Mouse (Mus musculus) gastrocnemius, adult 8-10 months (tissue): ENCODE results near the gene Gkn3. TPM values are rescaled to one million over a fixed set of nuclear protein-coding genes. Genes with fewer than 3 reads are reported as not detected.

ENCODE experiments used
- DNase-seq, 2 experiments: peaks; one replicate each; pipeline ENCODE4 v3.0.0; 2022; ENCODE audit warnings: low spot score in 2 of 2
- total RNA-seq, 4 experiments: library from RNA; stranded (reverse); gene quantifications; 2 replicates each; pipeline ENCODE4 v1.2.4; 2022

Gene Gkn3
- total RNA-seq: 1 to 10 TPM in 3 of 4 experiments, not detected in 1; 1.1 to 1.4 (median 1.2) TPM

GRCm38 (mm10) chr6:87388877-87389276 lies at the start of gene Gkn3:
Gene Gkn3, minus strand, starts transcription at chr6:87388935.
- no peak for DNase-seq

GRCm38 (mm10) chr6:87436745-87437144 lies 48.0 kb upstream of the Gkn3 start:
- DNase-seq: no peak

GRCm38 (mm10) chr6:87435791-87436190 lies 47.1 kb upstream of the Gkn3 start:
- DNase-seq: no peak

- DNase-seq: no peak
Measured at GRCm38 (mm10) chr6:87428487-87429044, 39.8 kb upstream of the Gkn3 start, which contains the start of gene Bmp10. Gene Bmp10, plus strand, starts transcription at chr6:87428994.

- DNase-seq: no peak
Measured at GRCm38 (mm10) chr6:87427616-87428015, 38.9 kb upstream of the Gkn3 start.

GRCm38 (mm10) chr6:87426954-87427353 lies 38.2 kb upstream of the Gkn3 start:
- no peak for DNase-seq

GRCm38 (mm10) chr6:87424037-87424816 lies 35.5 kb upstream of the Gkn3 start:
- no peak for DNase-seq

- DNase-seq: no peak
Measured at GRCm38 (mm10) chr6:87422304-87422703, 33.6 kb upstream of the Gkn3 start.

GRCm38 (mm10) chr6:87412011-87412410 lies 23.3 kb upstream of the Gkn3 start:
- DNase-seq: no peak

GRCm38 (mm10) chr6:87401456-87401855 lies 12.7 kb upstream of the Gkn3 start:
- DNase-seq: no peak

- DNase-seq: no peak
Measured at GRCm38 (mm10) chr6:87399886-87400566, 11.3 kb upstream of the Gkn3 start.

GRCm38 (mm10) chr6:87399137-87399536 lies 10.4 kb upstream of the Gkn3 start:
- DNase-seq: peak; percentile 26

- DNase-seq: no peak
Measured at GRCm38 (mm10) chr6:87394783-87395182, 6.0 kb upstream of the Gkn3 start.

GRCm38 (mm10) chr6:87393466-87394205 lies 4.9 kb upstream of the Gkn3 start:
- DNase-seq: no peak

GRCm38 (mm10) chr6:87389455-87389989 lies 787 bp upstream of the Gkn3 start:
- DNase-seq: no peak

- DNase-seq: no peak
Measured at GRCm38 (mm10) chr6:87386681-87387080, 2.1 kb downstream of the Gkn3 start.

GRCm38 (mm10) chr6:87386203-87386602 lies 2.5 kb downstream of the Gkn3 start:
- peak; percentile 16 to 17 for DNase-seq

- no peak for DNase-seq
Measured at GRCm38 (mm10) chr6:87384761-87385160, 4.0 kb downstream of the Gkn3 start.

GRCm38 (mm10) chr6:87383926-87384691 lies 4.6 kb downstream of the Gkn3 start:
- DNase-seq: no peak

GRCm38 (mm10) chr6:87373057-87373456 lies 15.7 kb downstream of the Gkn3 start, which contains the start of gene Gkn2:
Gene Gkn2, plus strand, starts transcription at chr6:87373357.
- no peak for DNase-seq

- no peak for DNase-seq
Measured at GRCm38 (mm10) chr6:87369223-87369622, 19.5 kb downstream of the Gkn3 start.
